Mouse (Mus musculus): ENCODE measurements around the gene Cers3.

DNA sequence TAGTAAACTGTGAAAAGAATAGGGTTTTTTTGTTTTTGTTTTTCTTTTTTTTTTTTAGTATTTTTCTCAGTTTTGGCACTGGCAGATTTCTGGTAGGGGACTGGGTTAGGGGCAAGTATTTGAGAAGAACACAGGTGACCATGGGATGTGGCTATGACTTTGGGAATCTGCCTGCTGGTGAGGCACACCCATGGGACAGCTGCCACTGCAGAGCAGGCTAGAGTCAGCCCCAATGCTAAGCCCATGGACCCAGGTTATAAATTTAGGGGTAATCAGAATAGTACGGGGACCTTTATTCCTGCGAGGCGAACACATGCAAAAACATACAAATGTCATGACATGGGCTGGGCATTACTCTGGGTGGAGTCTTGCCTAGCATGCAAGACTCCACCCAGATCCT is 47.7 kb downstream of the Cers3 start:
- TF ChIP-seq EP300 (IDR thresholded peaks at IDR 0.05; ENCODE audit: insufficient read depth, low read depth, low read length) (no peak), POLR2A (IDR thresholded peaks at IDR 0.05; ENCODE audit: insufficient read depth, low read depth, low read length) (no peak), CTCF (IDR thresholded peaks at IDR 0.05) (no peak)

Data from heart, adult 2 months (tissue).